Mouse (Mus musculus) c-Kit-negative CD71-positive TER-119-positive erythroid progenitor cells, embryonic 14.5 days (primary cell): ENCODE data around the gene Ptgfr.

Source experiments
- DNase-seq: peaks from one replicate; pipeline ENCODE4 v3.0.0-alpha.2; 2013; ENCODE audit warnings: low read depth, low spot score

Ptgfr gene

GRCm38 (mm10) chr3:151836871-151837680, at the start of gene Ptgfr:
Ptgfr (minus strand) TSS chr3:151837630.
- no peak for DNase-seq

GRCm38 (mm10) chr3:151883881-151884280, 46.5 kb upstream of the Ptgfr start:
- no peak for DNase-seq

GRCm38 (mm10) chr3:151879981-151880380, 42.6 kb upstream of the Ptgfr start:
- no peak for DNase-seq

DNA sequence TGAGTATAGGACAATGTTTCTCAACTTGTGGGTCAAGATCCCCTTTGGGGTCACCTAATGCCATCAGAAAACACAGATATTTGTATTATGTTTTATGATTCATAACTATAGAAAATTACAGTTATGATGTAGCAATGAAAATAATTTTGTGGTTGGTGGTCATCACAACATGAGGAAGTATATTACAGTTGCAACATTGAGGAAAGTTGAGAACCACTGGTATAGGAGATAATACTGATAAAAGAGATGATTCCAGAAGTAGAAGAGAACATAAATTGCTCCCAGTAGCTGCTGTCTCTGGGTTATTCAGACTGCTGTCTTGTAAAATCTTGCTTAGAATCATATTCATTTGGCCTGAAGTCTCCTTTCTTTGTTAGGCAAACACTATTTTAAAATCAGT, 31.5 kb upstream of the Ptgfr start:
- DNase-seq, result no peak

DNA sequence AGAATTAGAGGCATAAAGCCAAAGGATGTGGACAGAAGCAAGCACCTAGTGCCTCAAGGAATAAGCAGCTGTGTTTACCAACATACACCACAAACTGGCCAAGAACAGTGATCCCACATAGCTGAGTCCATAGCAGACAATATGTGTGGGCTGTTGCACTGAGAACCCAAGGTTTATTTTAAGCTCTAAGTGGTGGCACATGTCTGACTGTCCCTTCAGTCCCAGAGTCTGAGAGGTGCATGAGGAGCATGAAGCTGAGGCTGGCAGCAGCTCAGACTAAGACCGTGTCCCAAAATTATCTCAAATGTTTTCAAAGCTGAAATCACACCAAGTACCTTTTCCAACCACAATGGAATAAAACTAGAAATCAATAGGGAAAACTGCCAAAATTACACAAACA, 13.9 kb upstream of the Ptgfr start:
- no peak for DNase-seq

GRCm38 (mm10) chr3:151850621-151851020, 13.2 kb upstream of the Ptgfr start:
- no peak for DNase-seq

GRCm38 (mm10) chr3:151846292-151846691, 8.9 kb upstream of the Ptgfr start:
- no peak for DNase-seq

DNA sequence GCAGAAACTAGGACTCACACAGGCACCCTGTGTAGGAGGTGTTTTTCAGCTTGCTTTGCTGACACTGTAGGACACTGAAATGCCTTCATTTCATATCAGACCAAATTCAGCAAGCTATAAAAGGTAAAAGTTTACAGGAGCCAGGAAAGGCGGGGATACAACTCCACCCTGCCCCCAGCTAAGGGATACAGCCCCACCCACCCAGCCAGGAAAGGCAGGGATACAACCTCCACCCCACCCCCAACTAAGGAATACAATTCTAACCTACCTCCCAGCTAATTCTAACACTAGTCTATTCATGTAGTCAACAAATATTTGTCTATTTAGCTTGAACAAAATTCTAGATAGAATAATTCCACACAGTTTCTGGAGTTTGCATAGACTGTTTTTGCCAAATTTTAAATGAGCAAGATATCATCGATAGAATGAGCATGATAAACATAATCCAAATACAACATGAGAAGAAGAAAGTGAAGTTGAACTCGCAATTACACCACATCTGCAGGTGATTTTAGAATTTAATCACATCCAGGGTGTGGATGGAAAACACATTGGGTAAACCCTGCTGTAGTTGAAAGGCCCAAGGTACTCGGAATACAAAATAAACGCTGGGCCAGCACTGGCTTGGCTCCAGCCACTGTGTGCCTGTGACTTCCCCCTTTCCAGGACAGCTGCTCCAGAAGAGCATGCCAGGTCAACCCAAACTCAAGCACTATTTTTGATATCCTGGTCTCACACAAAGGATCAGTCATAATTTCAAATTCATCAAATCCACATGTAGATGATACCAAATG, 7.1 kb upstream of the Ptgfr start:
- DNase-seq, result no peak

- no peak for DNase-seq
Measured at GRCm38 (mm10) chr3:151840688-151841087, 3.3 kb upstream of the Ptgfr start.

DNA sequence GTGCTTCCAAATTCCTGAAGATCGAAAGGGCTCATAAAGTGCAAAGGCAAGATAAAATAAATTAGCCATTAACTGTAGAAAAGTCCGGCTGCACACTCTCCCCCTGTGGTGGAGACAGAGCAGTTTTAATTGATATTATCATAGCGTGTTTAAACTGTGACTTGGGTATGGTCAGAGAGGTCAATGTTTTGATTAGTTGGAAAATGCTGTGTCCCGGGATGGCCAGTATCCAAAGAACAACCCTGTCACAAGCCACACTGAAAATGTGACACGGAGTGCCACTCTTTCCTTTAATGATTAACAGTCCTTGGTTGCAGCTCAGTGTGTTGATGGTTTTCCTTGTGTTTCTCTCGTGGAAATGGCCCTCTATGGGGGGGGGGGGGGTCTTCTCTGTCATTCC, 942 bp upstream of the Ptgfr start:
- no peak for DNase-seq

GRCm38 (mm10) chr3:151837749-151838148, 319 bp upstream of the Ptgfr start:
- no peak for DNase-seq

DNA sequence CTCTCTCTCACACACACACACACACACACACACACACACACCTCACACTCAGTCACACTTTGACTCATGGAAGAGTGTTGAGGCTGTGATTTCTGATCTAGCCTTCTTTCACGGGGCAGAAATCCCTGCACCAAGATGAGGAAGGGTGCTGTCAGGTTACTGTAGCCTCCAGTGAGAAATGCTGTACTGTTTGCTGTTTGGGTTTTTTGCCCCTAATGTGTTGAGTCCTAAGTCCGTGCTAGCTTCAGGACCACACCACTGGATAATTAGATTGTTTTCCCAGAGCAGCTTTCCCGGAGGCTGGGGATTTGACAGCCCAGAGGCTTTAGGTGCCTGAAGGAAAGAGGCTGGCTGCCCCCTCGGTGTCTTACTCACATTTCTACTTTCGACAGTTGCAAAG, 979 bp downstream of the Ptgfr start:
- DNase-seq, result no peak

DNA sequence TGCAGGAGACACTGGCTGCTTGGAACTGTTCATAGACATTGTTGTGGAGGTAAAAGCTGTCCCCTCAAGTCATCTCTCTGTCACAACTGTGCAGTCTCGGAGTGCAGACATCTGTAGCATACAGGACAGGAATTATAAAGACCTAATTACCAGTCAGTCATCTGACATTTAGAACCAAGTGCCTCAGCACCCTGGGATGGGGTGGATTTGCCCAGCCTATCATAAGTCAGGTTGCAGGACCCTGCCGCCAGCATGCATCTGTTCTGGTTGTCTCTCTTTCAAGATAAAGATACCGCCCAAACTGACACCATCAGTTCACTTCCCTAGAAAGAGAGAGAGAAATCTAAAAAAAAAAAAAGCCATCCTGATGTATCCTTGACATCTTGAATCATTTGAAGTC, 1.6 kb downstream of the Ptgfr start:
- no peak for DNase-seq

DNA sequence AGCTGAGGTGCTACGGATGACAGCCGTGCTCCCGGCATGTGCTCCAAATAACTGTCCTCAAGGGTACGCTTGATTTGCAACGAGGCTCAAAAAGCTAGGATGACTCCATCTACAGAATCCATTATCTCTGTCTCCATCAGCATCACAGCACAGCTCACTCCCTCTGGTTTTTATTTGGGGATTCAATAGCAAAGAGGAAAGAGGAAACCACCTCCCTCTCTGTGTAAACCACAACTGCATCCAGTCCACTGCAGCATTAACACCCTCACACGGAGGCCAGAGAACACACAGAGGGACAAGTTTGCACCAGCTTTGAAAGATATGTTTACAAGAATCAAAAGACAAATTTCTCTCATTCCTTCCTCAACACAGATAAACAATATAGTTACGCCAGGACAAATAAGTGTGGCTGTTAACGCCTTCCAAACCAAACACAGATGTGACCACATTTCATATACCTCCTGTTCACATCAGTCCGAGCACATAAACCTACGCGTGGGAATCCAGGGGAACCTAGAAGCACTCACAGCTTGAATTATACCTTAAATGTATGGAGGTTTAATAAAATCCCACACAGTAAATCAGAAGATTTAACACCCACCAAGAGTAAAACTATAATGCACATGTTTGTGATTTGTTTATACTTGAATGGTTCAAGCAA, 9.3 kb downstream of the Ptgfr start:
- DNase-seq, result no peak

GRCm38 (mm10) chr3:151819811-151820210, 17.6 kb downstream of the Ptgfr start:
- no peak for DNase-seq

GRCm38 (mm10) chr3:151818265-151818664, 19.2 kb downstream of the Ptgfr start:
- no peak for DNase-seq

- DNase-seq, result no peak
Measured at GRCm38 (mm10) chr3:151808613-151809012, 28.8 kb downstream of the Ptgfr start.

GRCm38 (mm10) chr3:151788622-151789021, 48.8 kb downstream of the Ptgfr start:
- no peak for DNase-seq

- DNase-seq, result no peak
Measured at GRCm38 (mm10) chr3:151775089-151775488, 62.3 kb downstream of the Ptgfr start.

- no peak for DNase-seq
Measured at GRCm38 (mm10) chr3:151771074-151771473, 66.4 kb downstream of the Ptgfr start.

DNA sequence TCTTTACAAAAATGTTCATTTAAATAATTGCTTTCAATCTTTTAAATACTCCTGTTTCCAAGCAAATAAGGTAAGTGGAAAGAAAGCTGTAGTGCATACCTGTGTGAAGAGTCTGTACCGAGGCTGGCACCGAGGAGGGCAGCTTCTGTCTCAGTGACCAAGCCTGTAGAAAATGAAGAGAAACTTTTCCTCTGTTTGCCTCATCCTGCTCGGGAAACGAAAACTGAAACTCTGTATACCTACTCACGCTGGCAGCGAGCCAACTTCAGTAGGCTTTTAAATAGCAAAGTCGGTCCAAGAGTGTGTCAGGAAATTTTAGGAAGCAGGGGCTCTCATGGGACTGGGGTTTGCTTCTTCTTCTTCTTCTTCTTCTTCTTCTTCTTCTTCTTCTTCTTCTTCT, 87.7 kb downstream of the Ptgfr start, which contains the start of gene Ifi44:
TSS of gene Ifi44 (minus strand) at position 224 of the 400 bp plus-strand sequence.
- no peak for DNase-seq

GRCm38 (mm10) chr3:151748514-151748913, 88.9 kb downstream of the Ptgfr start:
- no peak for DNase-seq
